Mouse (Mus musculus) right cerebral cortex, adult 2 months (tissue): Measurements from ENCODE around the gene Mgat5.

Experiments used
- DNase-seq, 2 experiments: peaks; one replicate each; pipeline ENCODE4 v3.0.0; 2021 to 2022; ENCODE audit warnings: low spot score in 2 of 2

The Mgat5 gene

GRCm38 (mm10) chr1:127500219-127500618 lies 295.4 kb downstream of the Mgat5 start:
- DNase-seq = peak; percentile 91

GRCm38 (mm10) chr1:127500701-127501100 lies 295.9 kb downstream of the Mgat5 start:
- DNase-seq = peak in 1 of 2 experiments; percentile 50

DNA sequence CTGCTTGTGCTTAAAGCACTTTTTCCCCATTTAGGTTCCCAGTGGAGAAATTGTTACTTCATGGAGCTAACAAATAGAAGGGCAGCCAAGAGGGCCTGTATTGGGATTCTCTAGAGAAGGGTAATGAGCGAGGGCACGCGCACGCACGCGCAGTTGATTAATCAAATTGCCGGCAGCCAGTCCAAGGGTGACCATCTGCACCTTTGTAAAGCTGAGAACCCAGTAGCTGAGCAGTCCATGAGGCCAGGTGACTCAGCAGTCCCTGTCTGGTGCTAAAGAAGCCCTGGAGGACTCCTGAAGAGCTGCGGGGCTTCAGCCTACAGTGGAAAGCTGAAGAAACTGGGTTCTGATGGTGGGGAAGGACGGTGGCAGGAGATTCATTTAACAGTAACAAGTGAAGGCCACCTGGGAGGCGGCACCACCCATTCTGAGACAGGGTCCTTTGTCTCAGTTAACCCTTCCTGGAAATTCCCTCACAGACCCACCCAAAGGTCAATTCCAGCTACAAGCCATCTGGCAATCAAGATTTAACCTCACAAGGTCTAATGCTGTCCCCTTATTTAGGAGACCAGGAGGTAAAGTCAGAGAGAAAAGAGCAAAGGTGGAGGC lies 302.3 kb downstream of the Mgat5 start:
- no peak for DNase-seq

DNA sequence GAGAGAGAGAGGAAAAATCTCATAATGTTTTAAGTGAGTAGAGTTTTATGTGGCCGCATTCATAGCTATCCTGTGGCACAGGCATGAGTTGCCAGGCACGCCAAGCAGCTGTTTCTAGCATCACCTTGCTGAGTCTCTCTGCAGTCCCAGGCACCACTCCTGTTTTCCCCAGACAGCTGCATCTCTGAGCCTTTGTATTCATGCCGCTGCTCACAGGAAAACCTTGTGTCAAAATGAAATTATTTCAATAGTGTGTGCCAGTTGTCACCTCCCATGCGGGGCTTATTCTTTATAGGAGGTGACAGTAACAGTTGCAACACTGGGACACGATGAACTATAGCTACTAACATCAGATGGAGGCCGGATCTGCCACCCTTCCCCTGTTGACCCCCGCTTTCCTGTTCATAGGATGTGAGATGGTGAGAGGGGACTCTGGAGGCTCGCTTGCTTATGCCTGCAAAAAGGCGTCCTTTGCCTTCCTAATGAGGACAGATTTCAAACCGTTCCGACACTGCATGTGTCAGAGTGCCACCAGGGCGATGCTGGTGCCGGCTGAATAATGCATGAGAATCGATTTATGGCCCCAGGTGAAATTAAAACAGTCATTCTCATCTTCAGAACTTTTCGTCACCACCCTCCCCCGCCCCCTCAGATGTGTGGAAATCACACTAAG lies 303.4 kb downstream of the Mgat5 start:
- no peak for DNase-seq

DNA sequence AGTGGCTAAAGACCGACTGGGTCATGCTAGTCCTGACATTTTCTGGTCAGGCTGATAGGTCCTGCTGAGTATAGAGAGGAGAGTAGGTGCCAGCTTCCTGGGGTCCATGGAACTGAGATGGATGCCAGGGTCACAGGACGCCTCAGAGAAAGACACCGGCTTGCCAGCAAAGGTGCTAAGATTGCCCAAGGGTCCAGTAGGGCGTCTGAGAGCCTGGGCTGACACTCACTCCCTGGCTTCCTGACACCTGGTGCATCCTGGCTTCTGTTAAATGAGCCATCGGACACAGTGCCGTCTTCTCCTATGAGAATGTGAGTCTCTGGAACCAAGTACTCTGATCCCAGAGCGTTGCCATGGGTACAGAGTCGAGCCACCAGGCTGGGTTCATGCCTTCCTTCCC lies 304.1 kb downstream of the Mgat5 start:
- DNase-seq = no peak

DNA sequence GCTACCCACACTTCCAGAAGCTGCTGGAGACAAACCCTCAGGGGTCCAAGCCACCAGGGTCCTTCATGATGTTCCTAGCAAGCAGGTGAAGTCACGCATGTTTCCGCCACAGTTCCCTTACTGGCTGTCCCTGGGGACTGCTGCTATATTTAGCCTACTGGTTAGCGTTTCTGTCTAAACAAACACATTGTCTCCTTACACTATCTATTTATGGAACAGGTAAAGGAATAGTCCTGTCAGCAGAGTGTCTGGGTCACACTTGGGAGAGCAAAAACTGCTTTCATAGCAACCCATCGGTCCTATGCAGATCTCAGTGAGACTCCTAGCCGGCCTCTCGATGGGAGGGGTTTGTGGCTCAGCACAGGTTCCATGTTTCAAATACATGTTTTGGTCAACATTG lies 306.5 kb downstream of the Mgat5 start:
- DNase-seq = no peak

GRCm38 (mm10) chr1:127512709-127513108 lies 307.9 kb downstream of the Mgat5 start:
- DNase-seq = no peak

- no peak for DNase-seq
Observed at GRCm38 (mm10) chr1:127513140-127513539, 308.3 kb downstream of the Mgat5 start.

- no peak for DNase-seq
Observed at GRCm38 (mm10) chr1:127513664-127514063, 308.8 kb downstream of the Mgat5 start.

DNA sequence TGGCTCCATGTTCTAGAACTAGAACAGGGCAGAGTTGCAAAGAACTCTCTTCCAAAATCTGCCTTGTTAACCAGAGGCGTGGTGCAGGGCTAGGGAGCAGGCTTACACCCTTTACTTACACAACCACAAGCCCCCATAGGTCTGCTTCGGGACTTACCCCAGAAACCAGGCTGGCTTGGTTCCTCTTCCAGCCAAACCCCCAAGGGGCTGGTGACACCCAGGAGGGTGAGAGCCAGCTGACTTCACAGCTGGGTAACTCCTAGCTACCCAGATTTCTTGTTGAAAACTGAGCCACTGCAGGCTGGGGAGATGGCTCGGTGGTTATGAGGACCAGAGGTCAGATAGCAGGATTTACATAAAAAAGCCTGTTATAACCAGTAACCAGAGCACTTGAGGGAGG lies 309.7 kb downstream of the Mgat5 start:
- no peak for DNase-seq

GRCm38 (mm10) chr1:127514888-127515287 lies 310.1 kb downstream of the Mgat5 start:
- DNase-seq = no peak

DNA sequence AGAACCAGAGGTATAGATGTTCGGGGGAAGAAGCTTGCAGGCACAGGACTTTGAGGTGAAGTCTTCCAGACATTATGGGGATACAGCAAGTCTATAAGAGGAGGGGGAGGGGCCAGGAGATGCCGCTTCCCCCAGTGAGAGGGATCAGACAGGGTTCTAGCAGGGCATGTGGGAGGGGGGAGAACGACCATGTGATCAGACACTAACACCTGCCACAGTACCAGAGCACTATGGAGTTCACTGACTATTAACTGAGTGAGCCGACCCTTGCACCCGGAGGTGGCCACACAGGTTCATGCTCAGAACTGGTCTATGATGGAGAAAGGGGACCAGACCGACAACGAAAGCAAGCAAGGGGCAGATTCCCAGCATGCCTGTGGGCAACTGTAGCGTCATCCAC lies 318.5 kb downstream of the Mgat5 start:
- DNase-seq = no peak

GRCm38 (mm10) chr1:127530849-127531580 lies 326.2 kb downstream of the Mgat5 start:
- no peak for DNase-seq

- DNase-seq = no peak
Observed at GRCm38 (mm10) chr1:127531723-127532122, 326.9 kb downstream of the Mgat5 start.

GRCm38 (mm10) chr1:127536448-127536847 lies 331.6 kb downstream of the Mgat5 start:
- DNase-seq = no peak

DNA sequence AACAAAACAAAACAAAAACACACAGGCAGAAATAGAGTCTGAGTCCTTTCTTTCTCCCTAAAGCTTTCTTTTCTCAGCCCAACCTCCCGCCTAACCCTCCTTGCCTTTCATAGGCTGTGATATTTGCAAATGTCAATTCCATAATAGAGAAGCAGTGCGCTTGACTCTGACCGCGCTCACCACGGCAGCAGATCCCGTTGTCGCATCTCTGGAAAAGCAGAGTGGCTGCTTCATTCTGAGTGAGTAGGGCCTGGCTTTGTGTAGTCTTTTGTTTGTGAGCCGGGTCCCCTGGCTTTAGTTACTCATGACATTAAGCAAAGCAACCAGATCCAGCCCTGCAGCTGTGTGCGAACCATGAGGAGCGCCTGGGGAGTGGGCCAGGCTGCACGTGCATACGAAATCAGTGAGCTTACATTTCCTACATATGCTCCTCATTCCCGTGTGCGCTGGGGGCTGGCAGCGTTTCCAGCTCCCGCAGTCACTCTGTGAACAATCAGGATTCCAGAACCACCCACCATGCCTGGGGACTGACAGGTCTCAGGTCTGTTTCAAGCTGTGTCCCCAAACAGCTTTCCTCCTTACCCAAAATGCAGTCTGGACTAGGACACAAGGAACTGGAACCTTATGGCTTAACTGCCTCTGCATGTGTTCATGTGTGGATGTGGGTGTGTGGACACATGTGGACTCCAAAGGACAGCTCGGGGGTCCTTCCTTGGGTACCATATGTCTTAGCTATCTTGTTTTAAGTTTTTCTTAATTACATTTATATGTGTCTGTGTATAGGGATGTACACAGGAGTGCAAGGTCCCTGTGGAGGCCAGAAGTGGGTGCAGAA lies 332.6 kb downstream of the Mgat5 start:
- peak; percentile 29 to 32 for DNase-seq
